Mouse (Mus musculus) layer of hippocampus, postnatal 10 days (tissue): Measurements from ENCODE around the gene Olfr1396. TPM values are rescaled to one million over a fixed set of nuclear protein-coding genes. Genes with fewer than 3 reads are reported as not detected.
"Not testable (repeated sequence)": the region's sequence is repeated elsewhere in the genome, so short reads cannot be mapped to it uniquely, and the experiment has no call there.

Experiments used
- DNase-seq, 2 experiments: peaks; one replicate each; pipeline ENCODE4 v3.0.0; 2021; ENCODE audit warnings: low spot score in 2 of 2
- total RNA-seq, 2 experiments: library from RNA; stranded (reverse); gene quantifications; 2 replicates each; pipeline ENCODE4 v1.2.3; 2021

Gene Olfr1396
- total RNA-seq, 2 experiments from 2014 or later, result not detected

DNA sequence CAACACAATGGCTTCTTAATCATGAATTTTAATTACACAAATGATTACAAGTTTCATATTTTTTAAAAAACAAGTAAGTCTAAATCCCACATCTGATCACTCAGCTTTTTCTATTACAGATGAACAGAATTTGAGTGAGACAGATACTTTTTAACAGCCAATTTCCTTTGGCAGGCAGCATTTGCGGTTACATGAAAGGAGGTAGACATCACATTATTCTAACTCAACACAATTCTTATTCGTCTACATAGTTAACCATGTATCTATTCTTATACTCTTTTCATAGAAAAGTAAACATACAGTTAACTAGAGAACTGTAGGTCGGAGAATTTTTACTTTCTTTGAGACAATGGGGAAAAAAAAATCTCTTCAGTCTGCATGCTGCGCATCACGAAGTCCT lies 24.1 kb downstream of the Olfr1396 start:
- no peak for DNase-seq

DNA sequence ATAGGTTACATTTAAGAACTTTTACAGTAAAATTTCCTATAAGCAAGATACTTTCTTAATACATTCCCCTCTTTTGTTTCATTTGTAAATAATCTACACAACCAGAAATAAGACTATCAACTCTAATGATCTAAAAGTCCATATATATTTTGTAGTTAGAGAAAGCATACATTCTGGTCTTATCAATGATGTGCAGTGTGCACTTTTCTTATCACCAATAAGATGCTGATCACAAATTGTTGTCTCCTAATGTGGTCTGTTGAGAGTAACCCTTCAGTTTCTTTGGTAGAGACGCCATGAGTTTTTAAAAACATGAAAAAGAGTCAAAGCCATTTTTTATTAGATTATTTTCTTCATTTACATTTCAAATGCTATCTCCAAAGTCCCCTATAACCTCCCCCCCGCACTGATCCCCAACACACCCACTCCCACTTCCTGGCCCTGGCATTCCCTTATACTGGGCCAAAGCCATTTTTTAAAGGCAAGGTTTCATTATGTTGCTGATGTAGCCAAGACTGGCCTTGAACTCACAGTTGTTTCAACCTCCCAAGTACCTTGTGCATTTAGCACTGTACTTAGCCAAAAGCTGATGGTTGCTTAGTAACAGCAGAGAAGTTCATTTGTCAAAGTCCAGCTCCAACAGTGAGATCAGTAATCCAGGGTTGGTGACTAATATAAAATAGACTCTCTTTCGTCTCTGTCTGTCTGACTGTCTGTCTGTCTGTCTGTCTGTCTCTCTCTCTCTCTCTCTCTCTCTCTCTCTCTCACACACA lies 24.8 kb downstream of the Olfr1396 start:
- DNase-seq, result no peak

DNA sequence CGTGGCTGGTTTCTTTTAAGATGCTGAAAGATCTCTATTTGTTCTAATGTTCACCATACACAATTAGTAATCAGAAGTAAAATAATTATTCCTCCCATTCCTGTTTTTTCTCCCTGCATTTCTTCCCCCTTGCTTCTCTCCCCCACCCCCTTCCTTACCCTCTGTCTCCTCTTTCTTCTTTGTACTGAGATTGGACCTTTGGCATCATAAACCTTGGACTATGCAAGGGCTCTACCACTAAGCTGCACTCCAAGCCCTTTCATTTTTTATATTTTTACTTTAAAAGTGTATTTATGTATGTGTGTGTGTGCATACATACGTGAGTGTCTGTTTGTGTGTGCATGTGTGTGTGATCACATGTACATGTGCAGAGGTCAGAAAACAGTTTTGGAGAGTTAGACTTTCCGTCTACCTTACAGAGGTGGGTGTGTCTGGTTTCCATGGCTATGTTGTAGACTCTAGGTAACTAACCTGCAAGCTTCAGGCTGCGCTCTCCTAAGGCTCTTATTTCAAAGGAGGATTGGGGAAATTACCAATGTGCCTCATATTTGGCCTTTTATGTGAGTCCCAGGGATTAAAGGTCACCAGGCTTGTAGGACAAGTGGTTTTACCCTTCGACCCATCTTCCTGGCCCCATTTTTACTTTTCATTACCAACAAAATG lies 25.6 kb downstream of the Olfr1396 start:
- DNase-seq, result no peak

DNA sequence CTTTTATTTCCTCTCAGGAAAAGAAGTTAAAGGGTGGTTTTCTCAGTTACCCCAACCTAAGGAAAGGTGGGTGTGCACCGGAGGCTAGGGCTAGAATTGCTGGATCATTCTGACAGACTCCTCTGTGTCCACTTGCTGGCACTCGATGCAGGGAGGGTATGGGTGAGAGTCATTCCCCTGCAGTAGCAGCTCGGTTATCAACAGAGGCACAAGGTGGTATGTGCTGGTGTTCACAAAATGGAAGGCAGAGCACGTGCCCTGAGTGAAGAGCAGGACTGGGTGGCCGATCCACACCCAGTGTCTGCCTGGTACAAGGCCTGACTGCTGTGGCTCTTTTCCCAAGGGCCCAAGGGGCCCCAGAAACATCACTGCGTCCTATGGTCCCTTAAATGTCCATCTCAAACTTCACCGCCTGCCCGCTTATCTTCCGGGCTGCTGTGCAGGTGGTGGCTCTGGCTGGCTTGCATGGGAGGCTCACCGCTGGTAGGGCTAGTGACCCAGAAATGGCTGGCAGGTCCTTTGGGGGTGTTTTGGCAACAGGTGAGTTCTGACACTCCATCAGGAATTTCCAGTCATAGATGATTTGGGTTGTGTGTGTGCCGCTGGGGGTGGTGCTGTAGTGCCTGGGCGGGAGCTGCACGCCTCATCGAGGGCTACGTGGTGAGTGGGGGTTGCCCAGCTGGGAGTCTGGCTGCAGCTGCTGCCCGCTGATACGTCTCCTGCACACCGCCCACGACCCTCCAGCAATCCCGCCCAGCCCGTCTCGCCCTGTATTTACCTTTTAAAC lies 26.7 kb downstream of the Olfr1396 start:
- no peak for DNase-seq

DNA sequence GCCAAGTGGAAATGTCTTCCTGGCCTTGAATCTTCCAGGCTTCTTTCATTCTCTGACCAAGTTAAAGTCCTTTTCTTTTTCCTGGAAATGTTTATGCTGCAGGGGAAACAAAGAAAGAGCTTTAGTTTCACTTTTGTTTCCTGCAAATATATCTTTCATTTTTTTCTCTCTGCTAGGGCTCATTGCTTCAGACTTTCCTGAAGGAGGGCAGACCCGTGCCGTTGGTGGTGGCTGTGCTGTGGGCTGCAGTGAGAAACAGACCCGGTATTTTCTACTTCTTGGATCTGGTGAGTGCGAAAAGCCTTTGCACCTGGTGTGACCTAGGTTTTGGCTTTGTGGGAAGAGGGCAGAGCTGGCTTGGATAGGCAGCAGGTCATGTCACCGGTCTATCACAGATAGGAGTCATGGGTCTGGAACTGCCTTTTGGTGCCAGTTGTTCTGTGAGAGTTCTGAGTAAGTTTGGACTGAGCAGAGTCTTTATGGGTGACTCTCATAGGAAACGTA lies 27.8 kb downstream of the Olfr1396 start:
- no peak for DNase-seq

- no peak for DNase-seq
Observed at GRCm38 (mm10) chr11:49084875-49085274, 29.8 kb downstream of the Olfr1396 start.

GRCm38 (mm10) chr11:49084385-49084784 lies 30.3 kb downstream of the Olfr1396 start:
- no peak for DNase-seq

DNA sequence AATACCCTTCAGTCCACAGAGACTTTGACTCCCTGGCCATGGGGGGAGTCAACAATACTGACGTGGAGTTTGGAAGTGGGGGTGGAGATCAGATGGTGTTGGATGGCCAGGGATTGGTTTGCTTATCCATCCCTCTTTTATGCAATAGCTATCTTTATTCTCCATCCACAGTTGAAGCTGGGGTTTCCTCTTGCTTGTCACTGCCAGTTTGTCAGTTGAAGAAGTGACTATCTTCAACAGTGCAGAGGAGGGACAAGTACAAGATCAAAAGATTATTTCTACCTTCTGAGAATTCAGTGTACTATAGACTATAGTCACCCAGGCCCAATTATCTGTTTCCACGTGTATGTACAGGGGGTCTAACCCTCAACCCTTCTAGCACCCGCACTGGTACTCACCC lies 30.9 kb downstream of the Olfr1396 start:
- no peak for DNase-seq

DNA sequence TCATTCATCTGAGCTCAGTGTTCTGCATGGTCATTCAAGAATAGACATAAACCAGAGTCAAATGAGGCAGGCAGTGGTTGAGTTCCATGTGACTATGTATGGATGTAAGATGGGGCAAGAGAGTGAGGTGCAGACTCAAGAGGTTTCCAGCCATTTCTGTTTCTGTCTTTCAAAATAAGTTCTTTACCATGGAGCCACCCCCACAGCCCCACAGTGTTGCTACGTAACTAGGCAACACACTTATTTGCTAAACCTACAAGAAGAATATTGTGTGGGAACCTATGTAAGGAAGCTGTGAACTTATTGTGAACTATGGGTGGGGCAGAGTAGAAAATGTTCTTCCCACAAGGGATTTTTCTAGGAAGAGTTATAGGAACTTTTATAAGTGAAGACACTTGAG lies 31.5 kb downstream of the Olfr1396 start:
- no peak for DNase-seq

DNA sequence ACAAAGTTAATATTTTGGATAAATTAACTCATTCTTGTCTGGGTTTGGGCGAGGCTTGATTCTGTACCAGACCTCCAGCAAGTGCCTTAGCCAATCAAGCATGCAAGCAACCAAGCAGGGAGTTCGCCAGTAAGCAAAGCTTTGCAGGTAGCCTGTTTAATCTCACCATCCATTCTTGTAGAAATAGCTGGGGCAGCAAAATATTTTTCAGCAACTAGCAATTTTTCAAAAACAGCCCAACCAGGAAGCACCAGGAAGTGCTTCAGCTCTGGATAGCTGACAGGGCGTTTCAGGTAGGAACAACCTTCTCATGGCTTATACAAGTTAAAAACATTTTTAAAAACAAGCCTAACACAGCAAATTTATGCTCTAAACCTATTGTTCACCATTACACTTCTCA lies 32.8 kb downstream of the Olfr1396 start:
- DNase-seq, result no peak

DNA sequence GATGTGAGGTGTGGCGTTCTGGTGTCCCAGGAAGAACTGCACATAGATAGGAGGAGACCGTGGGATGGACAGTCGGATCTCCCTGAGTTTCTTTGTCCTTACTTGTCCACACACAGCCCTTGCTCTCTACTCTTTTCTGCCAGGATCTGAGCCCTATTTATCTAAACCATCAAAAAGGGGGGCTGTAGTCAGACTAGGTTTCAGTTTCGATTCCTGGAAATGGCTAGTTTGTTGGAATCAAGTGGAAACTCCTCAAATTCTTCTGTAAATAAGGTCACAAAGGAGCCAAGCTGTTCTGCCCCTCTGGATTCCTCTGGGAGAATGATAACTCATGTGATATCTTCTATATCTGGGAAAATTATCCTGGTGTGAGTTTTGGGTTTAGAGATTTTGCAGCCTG lies 33.3 kb downstream of the Olfr1396 start:
- no peak for DNase-seq

- DNase-seq, result no peak
Observed at GRCm38 (mm10) chr11:49080636-49081035, 34.0 kb downstream of the Olfr1396 start.

GRCm38 (mm10) chr11:49078719-49079118 lies 36.0 kb downstream of the Olfr1396 start:
- DNase-seq, result no peak

DNA sequence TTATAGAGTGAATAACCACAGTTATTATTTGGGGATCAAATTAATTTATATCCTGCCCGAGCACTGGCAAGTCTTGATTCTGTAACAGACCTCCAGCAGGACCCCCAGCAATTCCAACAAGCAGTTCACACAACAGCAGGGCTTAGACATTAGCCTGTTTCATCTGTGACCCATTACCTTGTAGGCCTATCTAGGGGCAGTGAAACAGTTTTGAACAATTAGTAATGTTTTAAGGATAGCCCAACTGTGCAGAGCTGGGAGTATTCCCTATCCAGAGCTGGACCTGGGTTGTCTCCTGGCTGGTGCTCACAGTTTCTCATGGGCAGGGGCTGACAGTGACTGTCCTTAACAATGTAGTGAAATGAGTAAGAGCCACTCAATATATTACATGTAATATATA lies 37.7 kb downstream of the Olfr1396 start:
- no peak for DNase-seq

DNA sequence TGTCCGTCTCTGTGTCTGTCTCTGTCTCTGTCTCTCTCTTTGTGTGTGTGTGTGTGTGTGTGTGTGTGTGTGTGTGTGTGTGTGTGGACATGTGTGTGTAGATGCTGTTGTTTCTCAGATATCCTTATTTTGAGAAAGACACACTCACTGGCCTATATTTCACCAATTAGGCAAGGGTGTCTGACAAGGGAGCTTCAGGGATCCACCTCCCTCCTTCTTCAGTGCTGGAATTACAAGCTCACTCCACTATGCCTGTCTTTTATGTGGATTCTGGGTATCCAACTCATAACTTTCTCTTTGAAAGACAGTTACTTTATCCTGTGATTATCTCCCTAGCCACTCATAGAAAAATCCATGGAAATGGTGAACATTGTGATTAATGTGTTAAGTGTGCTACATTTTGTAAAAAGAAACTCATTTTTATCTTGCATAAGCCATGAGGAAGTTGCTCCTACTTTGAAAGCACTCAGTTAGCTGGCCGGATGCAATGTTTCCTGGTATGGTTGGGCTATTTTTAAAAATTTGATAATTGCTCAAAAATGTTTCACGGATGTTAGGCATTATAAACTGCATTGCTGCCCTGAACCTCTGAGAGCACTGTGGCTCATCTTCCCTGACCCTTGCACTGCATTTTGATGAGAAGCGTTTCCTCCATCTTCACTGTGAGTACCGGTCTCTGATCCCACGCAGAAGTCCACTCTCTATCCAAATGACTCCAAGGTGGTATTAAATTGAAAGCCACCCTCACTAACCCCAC lies 38.5 kb downstream of the Olfr1396 start, which contains the start of gene Ifi47:
TSS of gene Ifi47 (plus strand) at position 587 of the 757 bp plus-strand sequence.
- DNase-seq, result not testable (repeated sequence)

GRCm38 (mm10) chr11:49068358-49068757 lies 46.3 kb downstream of the Olfr1396 start:
- no peak for DNase-seq

GRCm38 (mm10) chr11:49063713-49064469 lies 50.8 kb downstream of the Olfr1396 start, which contains the start of gene Tgtp2:
Tgtp2 (minus strand) TSS chr11:49064206.
- not testable (repeated sequence) for DNase-seq

DNA sequence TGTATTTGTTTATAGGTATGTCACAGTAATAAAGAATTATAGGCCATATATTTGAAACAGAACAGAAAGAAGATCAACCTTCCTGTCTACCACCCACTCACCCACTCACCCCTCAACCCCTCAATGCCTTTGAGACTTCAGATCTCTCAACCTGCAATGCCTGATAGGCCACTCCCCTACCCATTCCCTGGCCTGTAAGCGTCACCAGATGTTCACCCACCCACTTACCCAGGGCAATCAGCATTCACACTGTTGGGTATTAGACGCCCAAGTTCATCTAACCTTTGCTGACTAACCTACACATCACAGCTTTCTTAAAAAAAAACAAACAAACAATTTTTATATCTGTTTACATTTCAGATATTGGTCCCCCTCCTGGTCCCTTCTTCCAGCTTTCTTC lies 52.8 kb downstream of the Olfr1396 start:
- DNase-seq, result not testable (repeated sequence)

- not testable (repeated sequence) for DNase-seq
Observed at GRCm38 (mm10) chr11:49060061-49060460, 54.6 kb downstream of the Olfr1396 start.
